Mouse (Mus musculus): ENCODE measurements at regions not wholly inside any gene's neighbourhood (a gene's known extent, or its start where the extent isn't known, plus 50 kb on each side); places are given as distances from the start of the nearest gene placed in this dataset.
"Not testable (repeated sequence)": the region's sequence is repeated elsewhere in the genome, so short reads cannot be mapped to it uniquely, and the experiment has no call there.

- no peak for DNase-seq (ENCODE audit: low spot score in 2 of 2)
These were observed 243.3 kb upstream of the Srek1ip1 start for GRCm38 (mm10) chr13:104549016-104549415.

- no peak for DNase-seq (ENCODE audit: low spot score in 2 of 2)
These were observed 239.0 kb upstream of the Srek1ip1 start for GRCm38 (mm10) chr13:104553329-104553728.

- not testable (repeated sequence) for DNase-seq (ENCODE audit: low spot score in 2 of 2)
These were observed 235.7 kb upstream of the Srek1ip1 start for GRCm38 (mm10) chr13:104556609-104557008.

- no peak for DNase-seq (ENCODE audit: low spot score in 2 of 2)
These were observed 232.4 kb upstream of the Srek1ip1 start for GRCm38 (mm10) chr13:104559876-104560275.

GRCm38 (mm10) chr13:104560500-104561114, 231.7 kb upstream of the Srek1ip1 start:
- peak; percentile 30 to 33 for DNase-seq (ENCODE audit: low spot score in 2 of 2)

GRCm38 (mm10) chr13:104562536-104562935, 229.7 kb upstream of the Srek1ip1 start:
- no peak for DNase-seq (ENCODE audit: low spot score in 2 of 2)

GRCm38 (mm10) chr13:104563019-104563418, 229.3 kb upstream of the Srek1ip1 start:
- DNase-seq (ENCODE audit: low spot score in 2 of 2), result no peak

GRCm38 (mm10) chr13:104563889-104564288, 228.4 kb upstream of the Srek1ip1 start:
- no peak for DNase-seq (ENCODE audit: low spot score in 2 of 2)

- no peak for DNase-seq (ENCODE audit: low spot score in 2 of 2)
These were observed 222.5 kb upstream of the Srek1ip1 start for GRCm38 (mm10) chr13:104569765-104570164.

GRCm38 (mm10) chr13:104572236-104572635, 220.0 kb upstream of the Srek1ip1 start:
- DNase-seq (ENCODE audit: low spot score in 2 of 2), result no peak

GRCm38 (mm10) chr13:104574396-104574795, 217.9 kb upstream of the Srek1ip1 start:
- DNase-seq (ENCODE audit: low spot score in 2 of 2), result no peak

- DNase-seq (ENCODE audit: low spot score in 2 of 2), result no peak
These were observed 216.0 kb upstream of the Srek1ip1 start for GRCm38 (mm10) chr13:104576188-104576789.

- DNase-seq (ENCODE audit: low spot score in 2 of 2), result no peak
These were observed 214.4 kb upstream of the Srek1ip1 start for GRCm38 (mm10) chr13:104577856-104578255.

- no peak for DNase-seq (ENCODE audit: low spot score in 2 of 2)
These were observed 211.5 kb upstream of the Srek1ip1 start for GRCm38 (mm10) chr13:104580686-104581350.
